Mouse (Mus musculus): ENCODE data around the gene AW549877.

GRCm38 (mm10) chr15:3999144-3999543, 3.6 kb upstream of the AW549877 start:
- TF ChIP-seq EP300 (IDR thresholded peaks at IDR 0.05; ENCODE audit: low read depth) = no peak
- no peak for TF ChIP-seq CTCF (IDR thresholded peaks at IDR 0.05; ENCODE audit: low read depth)
